Mouse (Mus musculus) megakaryocyte, adult 5-6 weeks (primary cell): ENCODE data around the gene Krt42. TPM values are rescaled to one million over a fixed set of nuclear protein-coding genes. Genes with fewer than 3 reads are reported as not detected.
"Not testable (repeated sequence)": the region's sequence is repeated elsewhere in the genome, so short reads cannot be mapped to it uniquely, and the experiment has no call there.

ENCODE experiments used
- ATAC-seq: 2 replicates; pipeline ENCODE4 v1.8.0; 2016; ENCODE audit warnings: mild to moderate bottlenecking, inconsistent platforms; ENCODE audit not compliant: poor library complexity, severe bottlenecking
- total RNA-seq, 2 experiments: library from RNA; stranded (forward) in 1 of 2; stranded (reverse) in 1 of 2; fragments of 153-499, 151-499 nt in 1 of 2; fragments of 221-1000, 200-1000 nt in 1 of 2; gene quantifications; 2 replicates each; pipeline versions ENCODE4 v1.2.3 to v1.2.4; 2015 to 2017

Krt42 gene
- total RNA-seq (2015), result not detected in 2 replicates
- total RNA-seq (2017), result not detected in 2 replicates

GRCm38 (mm10) chr11:100269821-100270332 lies at the start of gene Krt42:
Krt42 (minus strand) TSS chr11:100269871.
- ATAC-seq, result no peak

- no peak for ATAC-seq
These were observed 49.1 kb upstream of the Krt42 start for GRCm38 (mm10) chr11:100318529-100319451.

DNA sequence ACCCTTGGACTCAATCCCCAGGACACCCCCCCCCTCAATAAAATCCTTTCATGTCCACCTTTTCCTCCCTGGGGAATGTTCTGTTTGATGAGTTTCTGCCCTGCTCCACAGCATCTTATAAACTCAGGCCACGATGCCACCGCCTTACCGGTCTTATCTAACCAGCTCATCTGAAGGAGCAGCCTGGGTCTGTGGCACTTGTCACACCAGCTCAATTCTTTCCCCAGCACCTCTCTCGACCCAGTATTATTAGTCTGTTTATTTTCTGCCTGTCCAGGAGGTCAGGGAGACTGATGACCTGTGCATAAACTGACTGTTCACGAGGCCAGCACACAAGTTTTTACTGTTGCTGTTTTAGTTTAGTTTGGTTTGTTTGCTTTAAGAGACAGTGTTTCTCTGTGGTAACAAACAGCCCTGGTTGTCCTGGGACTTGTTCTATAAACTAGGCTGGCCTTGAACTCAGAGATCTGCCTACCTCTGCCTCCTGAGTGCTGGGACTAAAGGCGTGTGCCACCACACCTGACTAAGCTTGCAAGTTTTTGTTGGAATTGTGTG lies 48.2 kb upstream of the Krt42 start:
- ATAC-seq, result no peak

DNA sequence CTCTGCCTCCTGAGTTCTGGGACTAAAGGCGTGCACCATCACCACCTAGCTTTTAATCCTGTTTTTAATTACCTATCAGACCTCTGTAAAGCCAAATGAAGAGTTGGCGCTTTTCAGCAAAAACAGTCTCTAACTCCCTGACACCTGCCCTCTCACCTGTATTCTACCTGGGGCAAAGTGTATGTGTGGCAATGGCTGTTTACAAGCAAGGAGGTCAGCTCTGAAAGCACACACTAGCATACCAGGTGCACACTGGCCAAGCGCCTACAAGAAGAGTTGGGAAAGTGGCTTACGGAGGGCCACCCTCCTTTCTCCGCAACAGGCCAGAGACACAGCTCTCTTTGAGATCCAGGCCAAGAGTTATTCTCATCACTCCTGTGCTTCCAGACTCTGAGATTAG lies 45.8 kb upstream of the Krt42 start:
- ATAC-seq, result no peak

GRCm38 (mm10) chr11:100313424-100313823 lies 43.8 kb upstream of the Krt42 start:
- ATAC-seq, result no peak

- no peak for ATAC-seq
These were observed 42.5 kb upstream of the Krt42 start for GRCm38 (mm10) chr11:100312096-100312679.

DNA sequence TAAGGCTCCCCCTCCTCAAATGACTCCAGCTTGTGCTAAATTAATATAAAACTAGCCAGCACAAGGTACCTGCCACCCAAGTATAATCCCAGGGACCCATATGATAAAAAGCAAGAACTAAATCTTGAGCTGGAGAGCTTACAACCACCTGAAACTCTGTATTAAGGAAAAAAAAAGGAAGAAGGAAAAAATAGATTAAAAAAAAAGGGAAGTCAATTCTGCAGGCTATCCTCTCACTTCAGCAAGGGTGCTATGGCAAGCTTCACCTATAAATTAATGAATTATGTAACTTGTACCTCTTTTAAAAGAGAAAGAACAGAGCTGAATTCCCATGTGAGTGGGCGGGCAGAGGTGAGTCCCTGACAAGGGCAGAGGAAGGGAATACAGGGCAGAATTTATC lies 42.0 kb upstream of the Krt42 start:
- no peak for ATAC-seq

DNA sequence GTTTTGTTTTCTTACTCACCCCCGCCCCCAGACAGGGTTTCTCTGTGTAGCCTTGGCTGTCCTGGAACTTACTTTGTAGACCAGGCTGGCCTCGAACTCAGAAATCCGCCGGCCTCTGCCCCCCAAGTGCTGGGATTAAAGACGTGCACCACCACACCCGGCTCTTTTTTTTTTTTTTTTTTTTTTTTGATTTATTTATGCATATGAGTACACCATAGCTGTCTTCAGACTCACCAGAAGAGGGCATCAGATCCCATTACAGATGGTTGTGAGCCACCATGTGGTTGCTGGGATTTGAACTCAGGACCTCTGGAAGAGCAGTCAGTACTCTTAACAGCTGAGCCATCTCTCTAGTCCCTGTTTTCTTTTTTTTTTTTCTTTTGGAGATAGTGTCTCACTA lies 39.0 kb upstream of the Krt42 start:
- not testable (repeated sequence) for ATAC-seq

- ATAC-seq, result no peak
These were observed 38.2 kb upstream of the Krt42 start for GRCm38 (mm10) chr11:100307900-100308299.

DNA sequence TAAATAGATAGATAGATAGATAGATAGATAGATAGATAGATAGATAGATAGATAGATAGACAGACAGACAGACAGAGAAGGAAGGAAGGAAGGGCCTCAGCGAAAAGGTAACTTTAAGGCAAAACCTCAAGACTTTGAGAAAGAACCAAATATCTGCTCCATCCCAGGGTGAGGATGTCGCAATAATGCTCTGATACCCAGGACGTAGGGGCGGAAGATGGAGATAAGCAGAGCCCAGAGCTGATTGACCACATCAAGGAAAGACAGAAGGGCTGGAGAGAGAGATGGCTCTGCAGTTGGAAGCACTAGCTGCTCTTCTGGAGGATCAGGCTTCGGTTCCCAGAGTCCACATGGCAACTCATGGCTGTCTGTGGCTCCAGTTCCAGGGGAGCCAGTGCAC lies 31.6 kb upstream of the Krt42 start:
- ATAC-seq, result no peak

- peak; percentile 59 for ATAC-seq
These were observed 30.6 kb upstream of the Krt42 start for GRCm38 (mm10) chr11:100300293-100300692.

- ATAC-seq, result peak; percentile 84
These were observed 28.8 kb upstream of the Krt42 start for GRCm38 (mm10) chr11:100298274-100299036.

DNA sequence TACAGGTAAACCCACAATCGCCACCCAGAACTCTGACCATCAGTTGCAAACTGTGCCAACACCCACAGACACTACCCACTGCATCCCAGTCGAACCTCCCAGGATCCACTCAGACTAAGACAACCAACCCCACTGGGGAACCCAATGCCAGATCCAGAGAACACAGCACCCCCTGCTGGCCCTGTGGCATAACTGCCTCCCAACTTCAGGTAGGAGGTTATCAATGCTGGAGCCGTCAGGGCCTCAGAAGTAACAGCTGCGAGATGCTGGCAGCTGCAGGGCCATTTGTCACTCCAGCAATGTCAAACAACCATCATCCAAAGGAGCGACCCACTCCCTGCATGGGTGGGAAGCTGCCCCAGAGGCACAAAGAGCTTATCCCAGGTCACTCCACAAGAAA lies 28.1 kb upstream of the Krt42 start:
- peak; percentile 61 for ATAC-seq

GRCm38 (mm10) chr11:100295308-100295707 lies 25.6 kb upstream of the Krt42 start:
- ATAC-seq, result peak; percentile 90

DNA sequence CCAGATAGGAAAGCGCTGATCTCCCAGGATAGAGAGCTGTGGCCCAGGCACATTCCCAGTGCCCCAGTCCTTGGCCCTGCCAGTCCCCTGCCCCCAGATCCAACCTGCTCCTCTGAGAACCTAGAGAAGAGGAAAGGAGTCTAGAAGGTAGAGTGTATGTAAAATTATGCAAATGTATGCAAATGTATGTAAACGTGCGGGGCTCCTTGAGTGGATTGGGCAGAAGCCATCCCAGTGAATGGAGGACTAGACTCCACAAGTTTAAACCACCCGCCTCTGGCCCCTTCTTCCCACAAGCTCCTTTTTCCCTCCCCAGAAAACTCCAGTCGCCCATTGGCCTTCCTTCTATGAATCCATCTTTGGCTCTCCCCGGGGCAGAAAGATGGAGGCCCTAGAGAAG lies 23.2 kb upstream of the Krt42 start:
- ATAC-seq, result no peak

DNA sequence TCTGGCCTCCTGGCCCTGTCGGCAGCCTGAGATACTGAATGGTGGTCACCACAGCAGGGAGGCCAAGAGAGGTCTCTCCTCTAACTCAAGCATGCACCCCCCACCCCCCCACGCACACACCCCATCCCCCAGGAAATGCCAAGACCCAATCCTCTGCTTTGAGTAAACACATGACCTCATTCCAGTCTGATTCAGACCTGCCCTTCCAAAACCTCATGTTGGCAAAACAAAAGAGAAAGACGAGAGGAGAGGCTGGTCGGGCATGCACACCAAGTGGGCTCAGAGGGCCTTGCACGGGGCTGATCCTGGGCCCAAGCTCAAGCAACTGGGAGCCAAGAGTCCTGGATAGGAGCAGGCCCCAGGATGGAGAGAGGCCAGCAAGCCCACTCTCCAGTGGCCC lies 20.6 kb upstream of the Krt42 start:
- no peak for ATAC-seq

- ATAC-seq, result no peak
These were observed 19.3 kb upstream of the Krt42 start for GRCm38 (mm10) chr11:100288942-100289341.

GRCm38 (mm10) chr11:100287024-100287423 lies 17.4 kb upstream of the Krt42 start:
- ATAC-seq, result no peak

GRCm38 (mm10) chr11:100284988-100285387 lies 15.3 kb upstream of the Krt42 start:
- no peak for ATAC-seq

DNA sequence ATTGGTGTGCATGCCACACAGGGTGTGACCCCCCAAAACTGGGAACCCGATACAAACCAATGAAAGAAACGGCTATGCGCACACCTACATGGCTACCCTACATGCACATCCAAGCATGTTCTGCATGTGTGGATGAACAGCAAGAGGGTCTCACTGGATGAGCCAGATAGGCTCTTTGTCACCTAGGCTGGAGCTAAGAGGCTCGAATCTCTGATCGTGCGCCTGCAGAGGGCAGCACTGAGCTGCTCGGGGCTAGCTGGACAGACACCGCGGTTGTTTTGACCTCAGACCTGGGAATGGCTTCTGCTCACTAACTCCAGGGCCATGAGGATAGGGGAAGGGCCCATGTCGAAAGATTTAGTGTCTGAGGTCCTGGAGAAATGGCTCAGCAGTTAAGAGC lies 12.9 kb upstream of the Krt42 start:
- peak; percentile 83 for ATAC-seq
